Mouse (Mus musculus): ENCODE data around the gene Kti12.

GRCm38 (mm10) chr4:108826096-108826495 lies 21.5 kb upstream of the Kti12 start:
- TF ChIP-seq CTCF (IDR thresholded peaks at IDR 0.05) (no peak), EP300 (IDR thresholded peaks at IDR 0.05) (no peak)
